Mouse (Mus musculus) adipocyte (in vitro differentiated cells): ENCODE results near the gene Lrp1.

Experiments used
- DNase-seq: peaks from one replicate; pipeline ENCODE4 v3.0.0-alpha.2; 2016; ENCODE audit warnings: low spot score

Gene Lrp1

DNA sequence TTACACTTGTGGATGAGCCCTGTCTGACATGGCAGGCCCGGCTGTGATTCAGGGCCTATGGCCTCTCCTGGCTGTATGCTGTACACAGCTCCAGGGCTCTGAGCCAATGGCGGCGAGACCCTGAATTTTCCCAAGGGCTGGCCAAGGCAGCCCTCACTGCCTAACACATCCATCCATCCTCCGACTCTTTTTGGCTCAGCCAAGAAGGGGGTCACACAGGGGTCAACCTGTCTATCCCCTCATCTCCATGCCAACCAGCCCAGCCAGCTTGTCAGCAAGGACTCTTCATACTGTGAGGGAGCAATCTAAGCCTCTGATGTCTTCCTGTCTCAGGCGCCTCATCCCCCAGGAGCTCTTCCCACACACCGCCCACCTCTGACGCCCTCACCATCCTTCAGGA, 29.4 kb downstream of the Lrp1 start:
- no peak for DNase-seq

DNA sequence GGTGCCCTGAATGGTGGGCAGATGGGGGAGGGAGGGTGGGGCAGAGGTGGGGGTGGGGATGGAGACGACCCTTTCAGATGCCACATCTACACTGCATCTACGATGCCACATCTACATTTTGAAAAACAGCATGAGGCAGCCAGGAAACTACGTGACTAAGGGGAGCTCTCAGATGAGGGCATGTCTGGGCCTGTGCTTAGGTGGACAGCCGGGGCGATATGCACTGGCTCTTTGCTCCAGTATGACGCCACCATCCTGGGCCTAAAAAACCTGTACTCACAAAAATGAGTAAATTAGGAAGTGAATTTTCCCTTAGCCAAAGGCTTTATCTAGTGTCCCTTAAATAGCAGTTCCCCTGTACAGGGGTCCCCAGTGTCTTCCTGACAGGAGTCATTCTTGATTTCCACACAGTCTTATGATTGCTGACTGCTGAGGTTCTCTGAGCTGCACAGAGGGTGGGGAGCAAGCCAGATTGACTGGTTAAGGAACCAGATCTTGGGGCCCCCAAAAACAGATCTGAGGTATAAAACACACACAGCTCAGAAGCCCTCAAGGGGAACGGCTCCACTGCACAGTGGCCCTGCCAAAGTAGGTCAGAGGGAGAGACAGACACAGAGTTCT, 30.0 kb downstream of the Lrp1 start:
- DNase-seq, result no peak

DNA sequence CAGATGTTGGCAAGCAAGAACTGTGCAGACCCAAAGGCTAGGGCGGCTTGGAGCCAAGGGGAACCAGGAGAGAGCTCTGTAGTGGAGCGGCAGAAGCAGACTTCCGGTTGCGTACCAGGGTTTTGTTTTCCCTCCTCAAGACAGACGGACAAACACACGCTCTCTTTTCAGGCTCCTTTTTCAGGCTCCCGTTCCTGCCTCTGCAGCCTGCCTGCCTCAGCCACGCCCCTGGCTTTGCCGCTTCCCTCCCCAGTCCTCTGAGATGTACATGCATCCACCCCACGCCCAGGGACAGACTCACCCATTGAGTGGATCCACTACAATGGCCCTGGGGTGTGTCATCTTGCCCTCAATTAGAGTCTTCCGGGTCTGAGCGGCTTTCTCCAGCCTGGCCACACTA, 30.7 kb downstream of the Lrp1 start:
- DNase-seq, result no peak

DNA sequence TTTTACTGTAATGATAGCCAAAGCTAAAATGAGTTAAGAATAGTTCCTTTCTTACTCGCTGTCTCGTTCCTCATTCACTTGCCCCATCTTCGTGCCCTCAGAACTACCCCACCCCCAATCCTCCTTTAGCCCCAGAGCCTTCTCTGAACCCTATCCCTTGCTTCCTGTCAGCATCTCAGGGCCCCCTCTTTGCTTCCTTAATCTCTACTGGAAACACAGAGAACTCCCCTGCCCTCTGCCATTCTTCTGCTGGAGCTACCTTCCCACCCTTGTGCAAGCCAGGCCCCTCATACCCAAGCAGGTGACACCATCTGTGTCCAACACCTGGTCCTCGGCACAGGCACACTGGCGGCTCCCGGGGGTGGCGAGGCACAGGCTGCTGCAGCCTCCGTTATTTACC, 33.2 kb downstream of the Lrp1 start:
- no peak for DNase-seq

DNA sequence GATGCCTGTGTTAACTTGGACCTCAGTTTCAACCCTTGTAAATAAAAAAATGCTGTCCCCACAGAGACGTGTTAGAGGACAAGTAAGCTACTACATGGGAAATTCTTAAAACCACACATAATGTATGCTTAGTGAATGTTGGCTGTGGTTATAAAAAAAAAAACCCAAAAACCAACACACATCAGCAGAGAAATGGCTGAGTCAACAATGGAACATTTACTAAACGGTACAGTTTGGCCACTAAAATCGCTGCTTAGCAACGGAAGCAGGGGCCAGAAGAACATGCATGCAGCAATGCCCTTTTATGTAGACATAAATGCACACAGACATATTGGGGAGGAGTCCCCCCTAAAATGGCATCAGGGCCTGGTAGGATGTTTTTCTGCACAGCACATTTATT, 34.7 kb downstream of the Lrp1 start:
- DNase-seq, result no peak

DNA sequence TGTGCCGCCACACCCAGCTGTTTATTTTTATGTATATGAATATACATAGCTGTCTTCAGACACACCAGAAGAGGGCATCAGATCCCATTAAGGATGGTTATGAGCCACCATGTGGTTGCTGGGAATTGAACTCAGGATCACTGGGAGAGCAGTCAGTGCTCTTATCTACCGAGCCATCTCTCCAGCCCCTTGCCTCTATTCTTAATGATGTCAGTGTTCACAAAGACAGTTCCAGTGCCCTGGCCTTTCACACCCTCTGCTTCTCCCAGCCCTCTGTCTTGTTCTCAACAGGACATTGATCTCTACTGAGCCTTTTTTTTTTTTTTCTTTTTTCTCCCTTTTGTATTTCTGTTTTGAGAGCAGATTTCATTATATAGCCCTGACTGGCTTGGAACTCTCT, 35.4 kb downstream of the Lrp1 start:
- no peak for DNase-seq

DNA sequence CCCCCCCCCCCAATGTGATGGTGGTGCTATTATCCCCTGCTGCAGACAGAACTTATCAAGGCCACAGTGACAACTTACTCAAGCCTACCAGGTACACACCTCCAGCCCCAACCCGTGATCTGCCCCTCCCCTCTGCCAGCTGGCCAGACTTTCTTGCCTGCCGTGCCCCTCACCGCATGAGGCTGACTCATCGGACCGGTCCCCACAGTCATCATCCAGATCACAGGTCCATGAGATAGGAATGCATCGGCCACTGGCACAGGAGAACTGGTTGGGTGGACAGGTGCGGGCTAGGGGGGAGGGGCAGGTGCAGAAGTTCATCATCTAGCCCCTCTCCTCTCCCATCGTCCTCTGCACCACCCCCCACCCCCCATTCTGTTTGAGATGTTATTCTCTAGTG, 37.3 kb downstream of the Lrp1 start:
- no peak for DNase-seq

DNA sequence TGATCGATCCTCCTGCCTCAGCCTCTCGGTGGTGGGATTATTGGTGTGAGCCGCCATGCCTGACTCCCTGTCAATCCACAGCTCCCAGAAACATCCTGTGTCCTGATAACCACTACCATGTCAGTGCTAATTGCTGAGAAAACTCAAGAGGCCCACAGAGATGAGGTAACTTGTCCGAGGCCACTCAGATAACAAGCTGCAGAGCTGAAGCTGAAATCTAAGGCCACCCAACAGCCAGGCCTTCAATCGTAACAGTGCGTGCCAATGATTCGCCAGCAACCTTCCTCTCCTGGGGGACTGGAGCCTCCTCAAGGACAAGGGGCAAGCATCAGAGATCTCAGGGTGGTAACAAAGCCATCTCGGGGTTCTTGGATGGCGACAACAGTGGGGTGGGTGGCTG, 39.7 kb downstream of the Lrp1 start:
- no peak for DNase-seq

DNA sequence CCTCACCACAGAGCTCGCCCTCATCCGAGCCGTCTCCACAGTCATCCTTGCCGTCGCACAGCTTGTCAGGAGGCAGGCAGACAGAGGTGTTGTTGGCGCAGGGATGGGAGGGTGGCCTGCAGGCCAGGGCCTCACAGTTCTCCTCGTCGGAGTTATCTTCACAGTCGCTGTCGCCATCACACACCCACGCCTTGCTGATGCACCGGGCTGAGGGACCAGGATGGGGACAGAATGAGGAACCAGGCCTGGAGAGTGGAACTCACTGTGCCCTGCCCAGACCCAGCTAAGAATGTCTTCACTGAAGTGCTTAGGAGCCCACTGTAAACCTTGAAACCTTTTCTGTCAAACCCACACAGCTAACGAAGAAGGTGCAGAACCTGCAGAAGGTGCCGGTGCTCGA, 43.0 kb downstream of the Lrp1 start:
- no peak for DNase-seq

DNA sequence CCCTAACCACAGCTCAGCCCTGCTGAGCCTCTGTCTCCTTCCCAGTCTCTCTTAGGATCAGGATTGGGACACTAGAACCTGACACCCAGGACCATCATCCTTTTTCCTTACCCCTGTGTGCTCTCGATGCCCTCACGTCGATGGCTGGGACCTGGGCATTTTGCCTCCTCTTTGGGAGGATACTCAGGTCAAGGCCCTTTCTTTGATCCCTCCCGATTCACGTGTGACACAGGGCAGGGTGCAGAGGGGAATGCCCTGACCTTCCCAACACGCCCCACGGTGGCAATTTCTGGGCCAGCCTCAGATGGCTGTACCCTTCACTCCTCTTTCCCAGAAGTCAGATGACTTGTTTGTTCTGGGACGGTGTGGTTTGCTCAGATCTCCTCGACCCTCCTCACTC, 43.8 kb downstream of the Lrp1 start:
- no peak for DNase-seq

DNA sequence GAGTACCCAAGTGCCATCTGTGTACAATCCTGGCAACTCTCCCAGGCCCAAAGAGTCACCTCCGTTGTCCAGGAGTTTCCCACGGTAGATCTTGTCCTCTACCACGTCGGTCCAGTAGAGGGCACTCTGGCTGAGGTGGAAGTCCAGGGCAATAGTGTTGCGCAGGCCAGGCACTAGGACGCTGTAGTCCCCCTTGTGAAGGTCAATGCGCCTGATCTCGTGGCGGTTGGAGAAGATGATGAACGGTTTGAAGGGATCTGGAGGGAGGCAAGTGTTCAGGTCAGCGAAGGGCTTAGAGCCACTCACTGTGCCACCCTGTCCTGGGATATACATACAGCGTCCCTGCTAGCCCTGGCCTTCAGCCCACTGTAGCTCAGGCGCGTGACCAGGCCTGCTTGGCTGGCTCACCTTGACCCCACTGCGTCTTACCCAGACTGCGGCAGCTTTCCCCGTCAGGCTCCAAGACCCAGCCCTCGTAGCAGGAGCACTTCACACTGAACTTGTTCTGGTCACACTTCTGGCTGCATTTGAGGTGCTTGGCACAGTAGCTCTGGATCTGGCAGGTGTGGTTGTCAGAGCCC, 44.5 kb downstream of the Lrp1 start:
- DNase-seq, result peak; percentile 76

DNA sequence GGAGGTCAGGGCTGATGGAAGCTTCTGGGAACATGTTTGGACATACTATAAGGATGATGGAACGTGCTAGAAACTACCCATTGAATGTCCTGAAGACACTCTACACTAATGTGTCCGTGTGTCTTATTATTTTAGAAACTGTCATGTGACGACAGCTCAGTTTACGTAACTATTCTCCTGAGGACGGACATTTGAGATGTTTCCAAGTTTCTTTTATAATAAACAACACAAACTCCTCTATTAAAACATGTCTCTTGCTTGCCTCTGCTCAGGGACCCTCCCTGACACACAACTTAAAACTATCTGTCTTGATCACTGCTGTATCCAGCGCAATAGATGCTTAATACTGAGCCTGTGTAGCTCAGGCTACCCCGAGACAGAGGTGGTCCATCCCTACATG, 45.2 kb downstream of the Lrp1 start:
- peak; percentile 57 for DNase-seq

DNA sequence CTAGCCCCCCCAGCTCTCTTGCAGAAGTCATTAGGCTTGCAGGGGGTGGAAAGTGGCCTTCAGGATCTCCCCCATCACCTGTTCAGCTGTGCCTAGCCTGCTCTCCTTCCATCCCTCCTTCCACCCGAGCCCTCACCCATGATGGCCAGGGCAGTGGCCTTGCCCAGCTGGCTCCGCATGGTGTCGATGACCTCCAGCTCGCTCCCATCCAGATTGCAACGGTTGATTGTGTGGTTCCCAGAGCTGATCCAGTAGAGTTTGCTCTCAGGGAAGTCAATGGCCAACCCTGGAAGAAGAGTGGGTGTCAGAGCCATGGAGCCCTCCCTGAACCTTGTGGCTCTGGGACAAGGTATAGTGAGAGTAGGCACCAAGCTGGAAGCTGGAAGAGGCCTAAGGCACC, 48.7 kb downstream of the Lrp1 start:
- DNase-seq, result no peak

DNA sequence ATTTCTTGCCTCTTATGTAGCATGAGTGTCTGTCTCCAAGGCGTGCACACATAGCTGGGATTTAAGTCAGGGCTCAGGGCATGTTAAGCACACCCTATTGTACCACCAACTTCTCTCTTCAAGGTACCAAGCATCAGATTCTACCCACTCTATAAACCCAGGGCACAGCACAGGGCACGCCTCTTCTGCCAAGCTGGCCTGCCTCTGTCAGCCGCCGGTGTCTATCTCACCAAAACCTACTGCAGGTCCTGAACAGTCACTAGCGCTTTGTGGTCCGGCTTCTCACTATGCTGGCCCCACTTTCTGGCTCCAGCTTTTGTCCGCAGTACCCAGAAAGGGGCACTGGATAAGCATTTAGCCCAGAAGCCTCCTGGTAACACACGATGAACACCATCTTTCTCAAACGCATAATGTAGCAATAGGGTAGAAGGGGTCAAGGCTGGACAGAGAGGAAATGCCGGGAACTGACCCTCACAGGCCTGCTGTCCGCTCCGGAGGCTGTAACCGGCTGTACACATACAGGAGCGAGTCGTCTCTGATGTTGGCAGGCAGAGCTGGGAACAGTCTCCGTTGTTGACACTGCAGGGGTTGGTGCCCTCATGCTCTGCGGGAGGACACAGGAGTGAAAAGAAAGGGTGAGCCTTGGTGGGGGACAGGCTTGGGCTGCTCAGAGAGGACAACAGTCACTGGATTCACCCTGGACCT, 49.9 kb downstream of the Lrp1 start:
- no peak for DNase-seq

DNA sequence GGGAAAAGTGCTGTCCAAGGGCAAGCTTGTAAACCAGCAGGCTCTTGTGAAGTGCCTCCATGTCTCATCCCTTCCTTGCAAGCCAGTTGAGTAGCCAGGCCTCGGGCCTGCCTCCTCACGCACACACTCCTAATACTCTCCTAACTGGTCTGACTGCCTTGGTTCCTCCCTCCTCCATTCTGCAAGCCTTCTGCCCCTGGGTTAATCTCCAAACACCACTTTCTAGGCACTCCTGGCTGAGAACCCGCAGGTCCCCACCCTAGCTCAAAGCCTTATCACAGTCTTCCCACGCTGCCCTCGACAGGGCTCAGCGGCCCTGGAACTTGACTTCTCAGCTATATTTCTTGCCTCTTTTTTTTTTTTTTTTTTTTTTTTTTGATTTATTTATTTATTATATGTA, 50.6 kb downstream of the Lrp1 start:
- DNase-seq, result no peak

DNA sequence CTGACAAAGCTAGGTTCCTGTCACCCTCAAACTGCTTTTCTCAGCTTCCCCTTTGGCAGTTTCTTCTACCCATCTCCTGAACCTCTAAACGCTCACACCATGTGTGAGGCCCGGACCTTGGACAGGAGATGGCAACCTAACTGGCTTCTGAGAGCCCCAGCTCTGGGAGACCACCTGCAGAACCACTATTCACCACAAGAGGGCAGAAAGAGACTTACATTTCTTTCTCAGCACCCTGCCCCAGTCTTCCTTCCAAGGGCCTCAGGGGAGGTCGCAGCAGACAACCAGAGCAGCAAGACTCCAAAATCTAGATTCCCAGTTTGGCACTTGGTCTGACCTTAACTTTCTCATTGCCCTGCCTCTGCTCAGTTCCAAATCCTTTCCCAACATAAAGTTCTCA, 51.5 kb downstream of the Lrp1 start:
- DNase-seq, result peak; percentile 78

DNA sequence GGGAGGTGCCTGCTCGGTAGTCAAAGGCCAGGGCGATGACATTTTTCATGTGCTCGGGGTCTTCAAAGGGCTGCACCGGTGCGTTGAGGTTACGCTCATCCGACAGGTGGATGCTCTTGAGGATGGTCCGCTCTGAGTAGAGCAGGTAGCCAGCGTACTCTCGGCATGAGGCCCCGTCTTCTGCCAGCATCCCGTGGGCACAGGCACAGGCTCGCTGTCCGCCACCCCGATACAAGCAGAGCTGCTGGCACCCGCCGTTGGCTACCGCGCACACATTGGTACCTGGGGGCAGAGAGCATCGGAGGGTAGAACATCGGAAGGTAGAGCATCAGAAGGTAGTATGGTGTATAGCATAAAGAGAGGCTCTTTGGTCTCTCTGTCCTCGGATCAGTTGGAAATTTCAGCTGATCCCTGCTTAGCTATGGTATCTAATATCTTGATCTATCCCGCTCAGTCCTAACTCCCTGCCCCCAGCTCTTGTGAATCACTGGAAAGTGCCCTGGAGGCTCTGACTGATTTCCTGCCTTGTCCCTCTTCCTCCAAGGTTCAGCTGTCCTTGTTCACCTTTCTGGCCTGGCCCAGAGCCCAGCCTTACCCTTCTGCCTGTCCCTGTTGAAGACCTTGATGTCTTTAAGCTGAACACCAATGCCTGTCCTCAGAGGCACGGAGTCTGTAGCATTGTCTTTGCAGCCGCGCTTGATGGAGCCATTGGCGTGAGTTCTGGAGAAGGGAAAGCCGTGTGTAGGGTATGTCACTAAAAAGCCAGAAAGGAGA, 54.2 kb downstream of the Lrp1 start:
- DNase-seq, result no peak

DNA sequence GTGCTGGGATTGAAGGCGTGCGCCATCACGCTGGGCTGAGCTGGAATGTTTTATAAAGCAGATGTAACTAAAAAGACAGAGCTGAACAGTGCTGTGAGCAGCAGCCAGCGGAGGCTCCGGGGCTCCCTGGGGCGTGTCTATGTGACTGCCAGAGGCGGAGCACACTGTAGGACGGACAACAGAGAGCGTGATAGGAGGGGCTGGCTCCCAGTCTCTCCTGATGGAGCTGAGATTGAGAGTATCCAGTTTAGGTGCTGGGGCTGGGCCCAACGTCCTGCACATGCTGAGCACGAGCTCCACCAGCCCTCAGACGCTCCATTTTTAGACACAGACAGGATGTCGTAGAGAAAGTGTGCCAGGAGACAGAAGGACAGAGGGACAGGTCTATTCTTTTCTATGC, 56.6 kb downstream of the Lrp1 start:
- no peak for DNase-seq

DNA sequence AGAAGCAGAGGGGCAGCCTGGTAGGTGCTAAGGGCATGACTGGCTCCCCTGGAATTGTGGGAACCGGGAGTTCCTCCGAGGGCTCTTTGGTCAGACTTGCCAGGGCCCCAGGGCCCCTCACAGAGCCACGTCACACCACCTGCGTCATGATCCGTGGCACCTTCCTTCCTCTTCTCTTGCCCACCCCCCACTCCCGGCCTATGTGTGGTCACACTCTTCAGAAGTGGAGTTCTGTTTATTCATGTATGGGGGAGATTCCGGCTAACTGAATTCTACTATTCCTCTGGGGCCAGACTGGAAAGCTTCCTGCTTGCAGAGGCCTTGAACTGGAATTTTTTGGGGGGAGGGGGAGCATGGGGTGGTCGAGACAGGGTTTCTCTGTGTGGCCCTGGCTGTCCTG, 57.1 kb downstream of the Lrp1 start:
- DNase-seq, result no peak

DNA sequence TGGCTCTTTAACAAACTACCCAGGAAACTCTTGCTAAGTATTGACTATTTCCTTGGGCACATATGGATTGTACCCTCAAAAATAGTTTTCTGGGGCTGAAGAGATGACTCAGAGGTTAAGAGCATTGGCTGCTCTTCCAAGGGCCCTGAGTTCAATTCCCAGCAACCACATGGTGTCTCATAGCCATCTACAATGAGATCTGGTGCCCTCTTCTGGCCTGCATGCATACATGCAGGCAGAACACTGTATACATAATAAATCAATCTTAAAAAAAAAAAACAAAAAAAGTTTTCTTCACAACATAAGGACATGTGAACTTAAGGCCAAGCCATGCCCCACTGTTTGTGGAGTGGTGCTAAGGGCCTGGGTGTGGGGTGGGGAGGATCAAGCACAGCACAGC, 59.8 kb downstream of the Lrp1 start:
- DNase-seq, result no peak

DNA sequence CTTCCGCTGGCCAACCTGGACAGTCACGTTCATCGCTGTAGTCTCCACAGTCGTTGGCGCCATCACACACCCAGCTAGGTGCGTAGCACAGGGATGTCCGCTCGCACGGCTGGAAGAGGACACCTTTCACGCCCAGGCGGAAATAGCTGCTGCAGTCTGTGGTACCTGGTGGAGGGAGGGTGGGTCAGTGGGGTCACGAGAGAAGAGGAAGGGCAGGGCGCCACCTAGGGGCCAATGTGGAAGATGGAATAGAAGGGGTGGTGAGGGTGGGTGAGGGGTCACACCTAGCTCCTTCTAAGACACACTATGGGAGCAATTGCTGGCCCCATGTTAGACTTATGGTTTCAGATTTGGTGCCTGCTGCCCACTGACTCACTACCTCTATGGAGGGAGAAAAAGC, 63.6 kb downstream of the Lrp1 start:
- no peak for DNase-seq

DNA sequence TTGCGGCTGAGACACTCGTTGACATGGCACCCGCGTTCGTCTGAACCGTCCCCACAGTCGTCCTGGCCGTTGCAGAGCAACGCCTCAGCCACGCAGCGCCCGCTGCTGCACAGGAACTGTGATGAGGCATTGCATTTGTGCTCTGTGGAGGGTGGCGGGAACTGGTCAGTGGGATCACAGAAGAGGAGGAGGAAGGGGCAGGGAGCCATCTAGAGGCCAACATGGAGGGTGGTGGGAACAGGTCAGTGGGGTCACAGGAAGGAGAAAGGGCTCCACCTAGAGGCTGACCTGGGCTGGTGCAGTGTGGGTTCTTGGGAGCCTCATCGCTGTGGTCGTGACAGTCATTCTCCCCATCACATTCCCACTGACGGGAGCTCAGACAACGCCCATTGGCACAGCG, 65.2 kb downstream of the Lrp1 start:
- DNase-seq, result no peak

DNA sequence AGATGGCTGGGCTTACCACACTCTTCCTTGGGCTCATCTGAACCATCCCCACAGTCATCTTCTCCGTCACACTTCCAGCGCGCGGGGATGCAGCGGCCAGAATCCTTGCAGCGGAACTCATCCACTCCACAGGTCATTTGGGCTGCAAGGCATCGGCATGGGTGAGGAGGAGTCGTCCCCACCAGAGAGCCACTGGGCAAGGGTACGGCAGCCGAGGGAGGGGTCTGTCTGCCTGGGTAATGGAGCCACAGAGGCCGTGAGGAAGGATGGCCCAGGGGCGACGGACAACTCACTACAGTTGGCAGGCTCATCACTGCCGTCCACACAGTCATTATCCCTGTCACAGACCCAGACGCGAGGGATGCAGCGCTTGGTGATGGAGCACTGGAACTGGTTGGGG, 71.1 kb downstream of the Lrp1 start:
- no peak for DNase-seq
